Mouse (Mus musculus) bone marrow, adult 2 months (tissue): ENCODE measurements at regions not wholly inside any gene's neighbourhood (a gene's known extent, or its start where the extent isn't known, plus 50 kb on each side); places are given as distances from the start of the nearest gene placed in this dataset.
"Not testable (repeated sequence)": the region's sequence is repeated elsewhere in the genome, so short reads cannot be mapped to it uniquely, and the experiment has no call there.

Experiments
- H3K27ac ChIP-seq: fragments of 200-500 bp; 2 replicates; pipeline ENCODE4 v1.5.1; 2012; ENCODE audit warnings: low read depth, mild to moderate bottlenecking, control low read depth, inconsistent platforms, low read length; ENCODE audit not compliant: control insufficient read depth, poor library complexity, insufficient read depth
- H3K4me1 ChIP-seq: fragments of 200-500 bp; 2 replicates; pipeline ENCODE4 v1.6.1; 2011; ENCODE audit warnings: low read length; ENCODE audit not compliant: control insufficient read depth, insufficient read depth
- H3K4me3 ChIP-seq: fragments of 200-500 bp; replicated peaks from 2 replicates; pipeline ENCODE3; 2011; ENCODE audit warnings: mild to moderate bottlenecking, low read depth, low read length, control low read depth; ENCODE audit not compliant: control insufficient read depth
- CTCF ChIP-seq: fragments of 200-500 bp; IDR thresholded peaks from 2 replicates; pipeline ENCODE4 v1.5.1; 2011; ENCODE audit warnings: low read length, control low read depth; ENCODE audit not compliant: control insufficient read depth, insufficient read depth
- POLR2A ChIP-seq: fragments of 200-500 bp; IDR thresholded peaks from 2 replicates; pipeline ENCODE4 v1.6.1; 2011; ENCODE audit warnings: low read depth, mild to moderate bottlenecking, control low read depth, low read length, borderline replicate concordance; ENCODE audit not compliant: control insufficient read depth
- WGBS: fragments of 180-500 bp; shearing (Covaris S2); methylation state at CpG from one replicate; pipeline ENCODE4 v1.1.7; 2018; 5-methylcytosine and 5-hydroxymethylcytosine counted together

- Histone ChIP-seq H3K4me3 (no peak overlapping the region), H3K4me1 (no peaks in the 10 kb centered on the region), H3K27ac (no peak overlapping the region)
- 81% methylated on average over 2 of the region's 2 CpGs for WGBS
- TF ChIP-seq CTCF (no peak), POLR2A (no peak)
Measured at GRCm38 (mm10) chr2:166303854-166304253, 148.4 kb upstream of the Sulf2 start.

GRCm38 (mm10) chr2:166301161-166301560 is 145.7 kb upstream of the Sulf2 start:
- WGBS = 83% methylated on average over 9 of the region's 9 CpGs
- Histone ChIP-seq H3K4me3 (no peak overlapping the region), H3K4me1 (no peaks in the 10 kb centered on the region; the same call in 1 of the 2 replicates), H3K27ac (no peak overlapping the region)
- TF ChIP-seq CTCF = no peak
- TF ChIP-seq POLR2A = no peak

GRCm38 (mm10) chr2:166294672-166295071 is 139.2 kb upstream of the Sulf2 start:
- Histone ChIP-seq H3K4me3 (no peak overlapping the region), H3K27ac (no peak overlapping the region), H3K4me1 (peaks cover 2% of the 10 kb centered on the region; the same call in 1 of the 2 replicates)
- WGBS = 76% methylated on average over 10 of the region's 10 CpGs
- no peak for TF ChIP-seq CTCF
- no peak for TF ChIP-seq POLR2A

GRCm38 (mm10) chr2:166292987-166293386 is 137.5 kb upstream of the Sulf2 start:
- TF ChIP-seq CTCF (no peak), POLR2A (no peak)
- Histone ChIP-seq H3K27ac (no peak overlapping the region), H3K4me3 (no peak overlapping the region), H3K4me1 (peaks cover 2% of the 10 kb centered on the region; the same call in 1 of the 2 replicates)
- 39% methylated on average over 6 of the region's 6 CpGs for WGBS

GRCm38 (mm10) chr2:166291266-166291665 is 135.8 kb upstream of the Sulf2 start:
- H3K27ac ChIP-seq = no peak overlapping the region
- TF ChIP-seq POLR2A = no peak
- no peak for TF ChIP-seq CTCF
- 47% methylated on average over 6 of the region's 6 CpGs for WGBS

GRCm38 (mm10) chr2:166290826-166291225 is 135.4 kb upstream of the Sulf2 start:
- TF ChIP-seq POLR2A = no peak
- no peak for TF ChIP-seq CTCF
- peaks cover 2% of the 10 kb centered on the region; the same call in 1 of the 2 replicates for H3K4me1 ChIP-seq
- 73% methylated on average over 9 of the region's 9 CpGs for WGBS

More at GRCm38 (mm10) chr2:166291266-166291665, 135.8 kb upstream of the Sulf2 start:
- no peak overlapping the region for H3K4me3 ChIP-seq
- peaks cover 2% of the 10 kb centered on the region; the same call in 1 of the 2 replicates for H3K4me1 ChIP-seq

GRCm38 (mm10) chr2:166289198-166289597 is 133.7 kb upstream of the Sulf2 start:
- 13% methylated on average over 6 of the region's 6 CpGs for WGBS

More at GRCm38 (mm10) chr2:166290826-166291225, 135.4 kb upstream of the Sulf2 start:
- no peak overlapping the region for H3K27ac ChIP-seq
- H3K4me3 ChIP-seq = no peak overlapping the region

GRCm38 (mm10) chr2:166281137-166281536 is 125.7 kb upstream of the Sulf2 start:
- not testable (repeated sequence) for H3K27ac ChIP-seq, H3K4me3 ChIP-seq, H3K4me1 ChIP-seq
- WGBS = 86% methylated on average over 1 of the region's 5 CpGs

More at GRCm38 (mm10) chr2:166289198-166289597, 133.7 kb upstream of the Sulf2 start:
- no peak overlapping the region for H3K27ac ChIP-seq
- peaks cover 2% of the 10 kb centered on the region; the same call in 1 of the 2 replicates for H3K4me1 ChIP-seq
- TF ChIP-seq POLR2A (no peak), CTCF (no peak)
- no peak overlapping the region for H3K4me3 ChIP-seq

GRCm38 (mm10) chr2:166280651-166281127 is 125.2 kb upstream of the Sulf2 start:
- Histone ChIP-seq H3K4me3 (no peak overlapping the region), H3K4me1 (no peaks in the 10 kb centered on the region), H3K27ac (no peak overlapping the region)
- TF ChIP-seq POLR2A (no peak), CTCF (no peak)
- WGBS = 88% methylated on average over 5 of the region's 5 CpGs
